Mouse (Mus musculus) kidney, adult 9 months (tissue): ENCODE results near the gene Zfp78.
A peak's percentile ranks its signal among the peaks of the same experiment; 100 is the strongest.

Source experiments
- DNase-seq: peaks from one replicate; pipeline ENCODE4 v3.0.0; 2022

The Zfp78 gene

DNA sequence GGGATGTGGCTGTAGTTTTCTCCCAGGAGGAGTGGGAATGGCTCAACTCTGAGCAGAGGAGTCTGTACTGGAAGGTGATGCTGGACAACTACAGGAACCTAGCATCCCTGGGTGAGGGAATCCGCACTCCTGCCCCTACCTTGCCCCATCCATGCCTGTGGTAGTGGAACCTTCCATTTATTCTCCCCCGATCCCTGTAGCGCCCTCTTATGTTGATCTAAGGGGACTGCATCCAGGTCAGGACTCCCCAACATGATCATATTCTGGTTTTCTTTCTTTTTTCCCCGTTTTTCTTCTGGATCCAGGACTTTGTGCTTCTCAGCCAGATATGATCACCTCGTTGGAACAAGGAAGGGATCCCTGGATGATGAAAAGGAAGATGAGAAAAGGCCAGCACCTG lies 26.4 kb downstream of the Zfp78 start:
- DNase-seq: no peak

DNA sequence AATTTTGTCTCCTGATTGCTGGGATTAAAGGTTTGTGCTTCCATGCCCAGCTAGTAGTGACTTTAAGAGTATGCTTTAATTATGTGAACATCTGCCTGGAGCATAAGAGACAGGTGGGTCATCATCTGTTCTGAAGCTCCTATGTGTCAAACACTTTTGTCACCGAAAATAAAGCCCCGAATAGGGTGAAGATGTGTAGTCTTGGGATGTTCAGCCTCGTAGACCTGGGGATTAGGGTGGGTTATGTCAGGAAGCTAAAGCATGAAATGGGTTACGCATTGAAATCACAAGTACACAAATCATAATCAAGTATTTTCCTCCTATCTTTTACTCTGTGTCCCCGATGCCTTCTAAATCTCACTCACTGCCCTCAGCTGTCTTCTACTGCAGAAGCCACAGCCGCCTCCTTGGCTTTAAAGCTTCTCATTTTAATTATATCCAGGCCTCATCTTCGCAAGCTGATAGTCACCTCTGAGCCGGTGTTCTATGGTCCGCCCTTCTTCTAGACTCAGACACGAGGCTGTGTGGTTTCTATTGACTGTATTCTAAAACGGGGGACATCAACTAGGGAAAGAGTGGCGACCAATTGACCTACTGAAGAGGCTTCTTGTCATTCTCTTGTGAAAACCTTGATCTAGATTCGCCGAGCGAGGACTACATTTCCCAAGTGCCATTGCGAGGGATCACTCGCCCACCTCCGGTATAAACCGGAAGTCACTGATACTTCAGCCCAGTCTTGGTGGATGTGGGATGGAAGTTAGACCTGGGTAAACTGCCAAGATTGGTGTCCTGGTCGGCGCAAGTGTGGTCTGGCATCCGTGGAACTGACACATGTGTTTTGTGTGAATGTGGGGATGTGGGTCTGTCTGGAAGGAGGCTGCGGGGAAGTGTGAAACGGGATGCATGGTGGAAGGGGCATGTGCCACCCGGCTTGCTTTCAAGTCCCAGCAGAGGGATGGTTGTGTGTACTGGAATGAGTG lies 35.2 kb downstream of the Zfp78 start, which contains the start of gene Smim17:
Gene Smim17 (plus strand): TSS at position 720 of the 980 bp plus-strand sequence.
- DNase-seq: peak; percentile 37

DNA sequence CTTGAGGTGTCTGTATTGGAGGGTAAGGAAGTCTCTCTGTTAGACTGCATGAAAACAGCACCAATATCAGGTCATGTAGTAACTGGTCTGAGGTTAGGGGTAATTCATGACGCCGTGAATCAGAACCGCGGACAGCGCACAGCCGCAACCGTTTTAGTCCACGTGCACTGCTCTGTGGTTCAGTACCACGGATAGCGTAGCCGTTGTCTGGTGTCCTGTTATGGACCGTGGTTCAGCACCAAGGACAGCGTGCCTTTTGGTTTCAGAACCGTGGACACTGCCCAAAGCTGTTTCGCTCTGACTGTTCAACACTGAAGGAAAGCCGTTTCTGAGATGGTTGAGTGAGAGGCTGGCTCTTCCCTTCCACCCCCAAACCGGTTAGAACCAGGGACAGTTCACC lies 47.0 kb downstream of the Zfp78 start, which contains the start of gene Gm20715:
Gene Gm20715 (plus strand): TSS at position 235 of the 400 bp plus-strand sequence.
- peak; percentile 96 for DNase-seq

DNA sequence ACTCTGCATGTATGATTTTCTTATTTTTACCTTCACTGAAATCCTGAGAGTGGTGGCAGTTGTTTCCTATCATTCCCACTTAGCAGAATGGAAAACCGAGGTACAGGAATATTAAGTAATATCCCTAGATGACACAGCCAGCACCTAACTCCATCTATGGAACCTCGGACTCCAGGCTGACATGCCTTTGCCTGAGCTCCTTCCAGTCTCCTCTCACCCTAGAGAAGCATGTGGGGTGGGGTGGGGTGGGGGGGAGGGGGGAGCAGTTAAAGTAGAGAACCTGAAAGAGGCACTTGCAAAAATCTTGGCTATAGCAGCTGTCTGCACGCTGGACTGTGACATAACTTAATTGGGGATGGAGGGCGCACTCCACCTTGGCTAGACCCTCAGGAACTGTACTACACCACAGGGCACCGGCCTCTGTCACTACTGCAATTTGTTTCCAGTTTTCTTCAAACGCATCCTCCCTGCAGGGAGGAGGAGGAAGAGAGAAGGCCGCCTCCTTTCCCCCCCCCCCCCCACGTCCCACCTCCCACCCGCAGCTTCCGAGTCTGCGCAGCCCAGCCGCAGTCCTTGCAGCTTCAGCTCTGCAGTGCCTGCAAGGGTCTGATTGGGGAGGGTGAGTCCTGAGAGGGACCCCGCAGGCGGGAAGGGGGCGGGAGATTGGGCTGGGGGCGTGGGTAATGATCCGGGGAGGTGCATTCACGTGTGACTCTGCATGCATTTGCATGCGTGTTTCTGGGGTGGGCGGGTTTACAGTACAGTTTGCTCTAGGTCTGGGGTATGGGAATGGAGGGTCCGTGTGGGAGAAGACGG lies 51.8 kb downstream of the Zfp78 start:
- no peak for DNase-seq

DNA sequence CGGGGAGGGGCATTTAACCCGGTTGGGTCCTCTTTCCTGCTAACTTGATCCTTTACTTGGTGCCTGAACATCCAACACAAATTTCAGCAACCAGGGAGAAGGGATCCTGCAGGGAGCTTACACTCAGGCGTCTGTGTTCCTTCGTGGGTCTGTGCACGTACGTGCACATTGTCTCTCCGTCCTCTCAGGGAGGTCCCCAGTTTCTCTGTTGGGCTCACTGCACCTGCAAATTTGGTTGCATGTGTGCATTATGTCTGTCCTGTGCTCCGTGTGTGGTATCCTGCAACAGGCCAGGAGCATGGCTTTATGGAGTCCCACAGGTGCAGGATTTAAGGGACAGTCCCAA lies 52.3 kb downstream of the Zfp78 start:
- no peak for DNase-seq

DNA sequence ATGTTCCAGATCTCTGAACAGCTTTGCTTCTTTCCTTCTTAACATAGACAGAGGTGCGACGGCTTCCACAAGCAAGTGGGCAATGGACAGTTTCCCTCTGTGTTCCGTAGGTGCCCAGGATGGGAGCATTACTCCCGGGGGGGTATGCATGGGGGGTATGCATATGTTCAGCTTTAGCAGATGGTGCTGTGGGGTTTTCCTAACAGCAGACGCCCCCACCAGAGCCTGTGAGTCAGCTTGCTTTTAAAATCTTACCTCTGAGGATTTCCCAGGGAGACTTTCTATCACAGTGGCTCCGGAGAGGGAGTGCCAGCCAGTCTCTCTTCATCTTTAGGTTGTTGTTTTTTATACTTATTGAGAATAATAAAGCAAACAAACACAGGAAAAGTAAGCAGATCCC lies 56.8 kb downstream of the Zfp78 start:
- DNase-seq: no peak

DNA sequence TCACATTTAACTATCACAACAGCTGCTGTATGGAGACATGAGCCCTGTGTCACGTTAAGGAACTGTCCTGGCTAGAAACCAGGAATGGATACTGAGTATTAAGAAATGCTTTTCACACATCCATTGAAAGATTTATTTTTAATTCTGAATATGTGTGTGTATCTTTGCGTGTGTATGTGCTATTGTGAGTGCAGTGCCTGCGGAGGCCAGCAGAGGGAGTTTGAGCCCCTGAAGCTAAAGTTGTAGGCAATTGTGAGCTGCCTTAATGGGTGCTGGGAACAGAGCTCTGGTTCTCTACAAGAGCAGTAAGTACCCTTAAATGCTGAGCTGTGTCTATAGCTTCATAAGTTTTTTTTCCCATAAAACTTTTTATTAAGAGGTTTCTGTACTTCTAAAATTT lies 66.3 kb downstream of the Zfp78 start:
- no peak for DNase-seq

DNA sequence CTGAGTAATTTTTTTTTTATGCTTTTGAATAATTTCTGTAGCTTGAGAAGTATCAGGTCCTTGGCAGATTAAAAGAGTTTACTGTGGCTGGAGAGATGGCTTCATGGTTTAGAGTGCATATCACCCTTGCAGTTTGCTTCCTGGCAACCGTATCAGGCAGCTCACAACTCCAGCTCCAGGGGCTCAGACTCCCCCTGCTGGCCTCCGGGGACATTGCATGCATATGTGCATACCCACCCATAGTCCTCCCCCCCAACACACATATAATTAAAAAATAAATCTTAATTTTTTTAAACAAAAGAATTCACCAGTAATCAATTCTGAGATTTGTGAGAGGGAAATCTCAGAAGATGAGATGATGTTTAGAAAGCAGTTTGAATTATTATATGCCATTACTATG lies 67.3 kb downstream of the Zfp78 start:
- peak; percentile 40 for DNase-seq
